9 mouse cellular contexts compared by ENCODE assay signal in the genomic region with DNA sequence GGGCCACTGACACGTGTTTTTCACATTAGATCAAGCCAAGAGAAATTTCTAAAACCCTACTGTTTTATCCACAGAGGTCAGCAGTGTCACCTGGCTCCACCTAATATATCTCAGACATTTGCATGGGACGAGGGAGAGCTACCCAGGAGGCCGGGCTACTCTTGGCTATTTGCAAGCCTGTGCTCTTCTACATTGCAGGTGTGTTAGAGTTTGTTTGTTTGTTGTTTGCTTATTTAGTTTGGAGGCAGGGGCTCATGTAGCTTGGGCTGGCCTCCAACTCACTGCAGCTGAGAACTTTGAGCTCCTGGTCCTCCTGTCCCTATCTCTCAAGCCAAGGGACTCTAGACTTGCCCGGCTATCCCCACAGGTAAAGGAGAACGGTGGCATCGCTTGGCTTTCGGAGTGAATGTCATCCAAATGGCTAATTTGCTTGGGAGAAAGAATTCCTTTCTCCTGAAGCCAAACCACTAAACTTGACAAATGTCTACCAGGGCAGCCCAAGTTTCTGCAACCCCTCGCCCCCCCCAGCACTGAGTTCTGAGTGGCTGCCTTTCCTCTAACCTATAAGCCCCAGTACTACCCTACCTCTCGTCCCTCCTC. TPM values are rescaled to one million over a fixed set of nuclear protein-coding genes. Genes with fewer than 3 reads are reported as not detected.
DNase-seq lines count a peak whose midpoint lies in the region; ATAC-seq and TF ChIP-seq lines count a peak whose summit lies in the region.
"Had no signal": no experiment of that assay in that cellular context is flagged by ENCODE, and none has a peak within 500 bp of the region (broad histone marks: within the 10 kb centered on the region; RNA-seq: fewer than 3 reads in every experiment).

No protein-coding gene starts in this region.

- TF ChIP-seq EP300 in liver, embryonic 14.5 days (IDR thresholded peaks at IDR 0.05; ENCODE audit: low read depth) = no peak

- no peak for TF ChIP-seq CTCF in liver, embryonic 14.5 days (IDR thresholded peaks at IDR 0.05; ENCODE audit: low read depth)

- peak overlapping the region; percentile 60 for H3K4me3 ChIP-seq in embryonic facial prominence, embryonic 10.5 days
- H3K4me3 ChIP-seq in liver, embryonic 14.5 days (ENCODE audit: insufficient read depth in 1 of 2, low read depth in 2 of 2, low read length in 2 of 2) = no peak overlapping the region

- H3K27me3 ChIP-seq in embryonic facial prominence, embryonic 10.5 days (replicated peaks; ENCODE audit: low read depth, poor library complexity, severe bottlenecking) = peaks cover 79% of the 10 kb centered on the region
- H3K27me3 ChIP-seq in liver, embryonic 14.5 days (ENCODE audit: control insufficient read depth, insufficient read depth, low read length) = peaks cover 20% of the 10 kb centered on the region

- DNase-seq in gastrocnemius, postnatal 10 days = peak; percentile 9
- no peak for DNase-seq in gastrocnemius, postnatal 14 days
- no peak for DNase-seq in embryonic facial prominence, embryonic 10.5 days (ENCODE audit: low spot score)
- DNase-seq in heart, postnatal 14 days = peak; percentile 8 to 15
- no peak for DNase-seq in liver, embryonic 14.5 days (ENCODE audit: low read depth in 3 of 3, low spot score in 3 of 3)
- DNase-seq in testis, postnatal 14 days (ENCODE audit: low spot score) = peak; percentile 2
- DNase-seq in frontal cortex, adult 2 months (ENCODE audit: extremely low spot score in 1 of 2, low spot score in 1 of 2) = no peak
- DNase-seq in adrenal gland, adult 2 months = no peak

- H3K4me1 ChIP-seq in embryonic facial prominence, embryonic 10.5 days = peaks cover 40% of the 10 kb centered on the region
- H3K4me1 ChIP-seq in liver, embryonic 14.5 days (replicated peaks; ENCODE audit: control insufficient read depth in 2 of 2, insufficient read depth in 2 of 2, low read length in 1 of 2) = peaks cover 1 to 5% of the 10 kb centered on the region in 2 experiments; a peak in 3 of 4 replicates

- H3K27ac ChIP-seq in embryonic facial prominence, embryonic 10.5 days (replicated peaks) = peak overlapping the region; percentile 76
- no peak overlapping the region for H3K27ac ChIP-seq in liver, embryonic 14.5 days

- H3K36me3 ChIP-seq in embryonic facial prominence, embryonic 10.5 days (replicated peaks) = peaks cover 18% of the 10 kb centered on the region
- no peaks in the 10 kb centered on the region for H3K36me3 ChIP-seq in liver, embryonic 14.5 days (replicated peaks; ENCODE audit: control insufficient read depth, insufficient read depth, low read depth)

- no peak for ATAC-seq in liver, embryonic 14.5 days (ENCODE audit: insufficient read depth)

- H3K4me2 ChIP-seq in liver, embryonic 14.5 days (ENCODE audit: low read depth) = peak overlapping the region; percentile 24; the same call in 1 of the 2 replicates

- 41% methylated on average over 9 of the region's 9 CpGs for WGBS in embryonic facial prominence, embryonic 10.5 days
- WGBS in liver, embryonic 14.5 days (ENCODE audit: insufficient replicate concordance) = 48% methylated on average over 9 of the region's 9 CpGs

- H3K9ac ChIP-seq in liver, embryonic 14.5 days (replicated peaks) = no peak overlapping the region

- intact Hi-C loops in gastrocnemius, postnatal 14 days (cut with DNase I; ENCODE audit: low total_unique reads) = no loop called here
- intact Hi-C loops in heart, postnatal 14 days (cut with DNase I) = loop anchor here (2.0 kb wide), 1 partner anchor 82 kb away; no protein-coding TSS in a partner anchor

- H3K9me3 ChIP-seq in embryonic facial prominence, embryonic 10.5 days = no peaks in the 10 kb centered on the region
- no peaks in the 10 kb centered on the region for H3K9me3 ChIP-seq in liver, embryonic 14.5 days (ENCODE audit: control insufficient read depth, low read length)

RNA-seq across cellular contexts. Expression of gene Adcy4, which starts 1.4 kb away (rescaled TPM):
- total RNA-seq in gastrocnemius, postnatal 10 days (2021) = 1 to 10 TPM; 5.9 to 9.4 TPM
- total RNA-seq in gastrocnemius, postnatal 14 days (2021) = 1 to 10 TPM; 7.1 to 8.6 TPM
- 10.7 and 11.4 TPM in 2 replicates for polyA plus RNA-seq in embryonic facial prominence, embryonic 10.5 days (2016; fragmentation: Nextera tagmentation; extraction: Ambion mirVana)
- total RNA-seq in heart, postnatal 14 days (2021) = 10 to 100 TPM; 19.8 to 21.1 TPM
- 0.88 and 1.0 TPM in 2 replicates for polyA plus RNA-seq in liver, embryonic 14.5 days (2012; rRNA removed)
- 0.66 and 1.2 TPM in 2 replicates for polyA plus RNA-seq in liver, embryonic 14.5 days (2014; fragmentation: Nextera tagmentation; extraction: Ambion mirVana)
- 4.0 and 4.3 TPM in 2 replicates for polyA plus RNA-seq in frontal cortex, adult 2 months (2012; rRNA removed)
- total RNA-seq in adrenal gland, adult 2 months (2021) = 10 to 100 TPM in 1 of 2 experiments, 1 to 10 TPM in 1; 9.8 to 12.5 TPM
- 17.1 and 21.0 TPM in 2 replicates for polyA plus RNA-seq in adrenal gland, adult 2 months (2012; rRNA removed)
- total RNA-seq: CH12.LX had no signal

RNA-seq across cellular contexts. Expression of gene Ripk3, which starts 6.2 kb away (rescaled TPM):
- 1 to 10 TPM; 3.9 to 4.2 TPM for total RNA-seq in gastrocnemius, postnatal 10 days (2021)
- 1 to 10 TPM; 2.4 to 2.6 TPM for total RNA-seq in gastrocnemius, postnatal 14 days (2021)
- 21.4 and 24.1 TPM in 2 replicates for polyA plus RNA-seq in embryonic facial prominence, embryonic 10.5 days (2016; fragmentation: Nextera tagmentation; extraction: Ambion mirVana)
- total RNA-seq in heart, postnatal 14 days (2021) = 1 to 10 TPM; 4.4 to 6.1 TPM
- polyA plus RNA-seq in liver, embryonic 14.5 days (2012; rRNA removed) = 13.1 and 15.1 TPM in 2 replicates
- 18.2 and 22.0 TPM in 2 replicates for polyA plus RNA-seq in liver, embryonic 14.5 days (2014; fragmentation: Nextera tagmentation; extraction: Ambion mirVana)
- polyA plus RNA-seq in frontal cortex, adult 2 months (2012; rRNA removed) = 0.67 and 0.68 TPM in 2 replicates
- total RNA-seq in adrenal gland, adult 2 months (2021) = 1 to 10 TPM; 3.3 to 3.7 TPM
- polyA plus RNA-seq in adrenal gland, adult 2 months (2012; rRNA removed) = 6.2 and 6.4 TPM in 2 replicates

RNA-seq across cellular contexts. Expression of gene Ltb4r1, which starts 16.7 kb away (rescaled TPM):
- under 1 TPM; 0.16 to 0.61 TPM for total RNA-seq in gastrocnemius, postnatal 10 days (2021)
- under 1 TPM; 0.22 to 0.39 TPM for total RNA-seq in gastrocnemius, postnatal 14 days (2021)
- 0.10 and 0.35 TPM in 2 replicates for polyA plus RNA-seq in embryonic facial prominence, embryonic 10.5 days (2016; fragmentation: Nextera tagmentation; extraction: Ambion mirVana)
- total RNA-seq in heart, postnatal 14 days (2021) = under 1 TPM; 0.37 to 0.60 TPM
- polyA plus RNA-seq in liver, embryonic 14.5 days (2012; rRNA removed) = 2.9 and 3.3 TPM in 2 replicates
- 1.7 and 2.7 TPM in 2 replicates for polyA plus RNA-seq in liver, embryonic 14.5 days (2014; fragmentation: Nextera tagmentation; extraction: Ambion mirVana)
- polyA plus RNA-seq in frontal cortex, adult 2 months (2012; rRNA removed) = 0.11 and 0.14 TPM in 2 replicates
- total RNA-seq in adrenal gland, adult 2 months (2021) = under 1 TPM in 1 of 2 experiments, not detected in 1; 0.76 TPM
- 1.4 and 1.7 TPM in 2 replicates for polyA plus RNA-seq in adrenal gland, adult 2 months (2012; rRNA removed)

RNA-seq across cellular contexts. Expression of gene Ltb4r2, which starts 21.2 kb away (rescaled TPM):
- under 1 TPM; 0.07 to 0.14 TPM for total RNA-seq in gastrocnemius, postnatal 10 days (2021)
- total RNA-seq in gastrocnemius, postnatal 14 days (2021) = under 1 TPM in 1 of 2 experiments, not detected in 1; 0.12 TPM
- 0.13 and 0.39 TPM in 2 replicates for polyA plus RNA-seq in embryonic facial prominence, embryonic 10.5 days (2016; fragmentation: Nextera tagmentation; extraction: Ambion mirVana)
- under 1 TPM; 0.12 to 0.17 TPM for total RNA-seq in heart, postnatal 14 days (2021)
- 0.65 and 0.67 TPM in 2 replicates for polyA plus RNA-seq in liver, embryonic 14.5 days (2012; rRNA removed)
- polyA plus RNA-seq in liver, embryonic 14.5 days (2014; fragmentation: Nextera tagmentation; extraction: Ambion mirVana) = 0.39 and 0.67 TPM in 2 replicates
- 0.18 and 0.19 TPM in 2 replicates for polyA plus RNA-seq in frontal cortex, adult 2 months (2012; rRNA removed)
- total RNA-seq in adrenal gland, adult 2 months (2021) = under 1 TPM in 1 of 2 experiments, not detected in 1; 0.14 TPM
- 0.39 TPM in 1 of 2 replicates, not detected in the other for polyA plus RNA-seq in adrenal gland, adult 2 months (2012; rRNA removed)

RNA-seq across cellular contexts. Expression of gene Cideb, which starts 24.2 kb away (rescaled TPM):
- not detected for total RNA-seq in gastrocnemius, postnatal 10 days (2021)
- total RNA-seq in gastrocnemius, postnatal 14 days (2021) = not detected
- polyA plus RNA-seq in embryonic facial prominence, embryonic 10.5 days (2016; fragmentation: Nextera tagmentation; extraction: Ambion mirVana) = 0.16 TPM in 1 of 2 replicates, not detected in the other
- 1 to 10 TPM in 1 of 2 experiments, under 1 TPM in 1; 1.00 to 1.0 TPM for total RNA-seq in heart, postnatal 14 days (2021)
- polyA plus RNA-seq in liver, embryonic 14.5 days (2012; rRNA removed) = 37.3 and 42.1 TPM in 2 replicates
- polyA plus RNA-seq in liver, embryonic 14.5 days (2014; fragmentation: Nextera tagmentation; extraction: Ambion mirVana) = 40.0 and 42.8 TPM in 2 replicates
- 15.6 and 18.7 TPM in 2 replicates for polyA plus RNA-seq in frontal cortex, adult 2 months (2012; rRNA removed)
- 1 to 10 TPM; 1.2 to 1.7 TPM for total RNA-seq in adrenal gland, adult 2 months (2021)
- 0.70 and 0.74 TPM in 2 replicates for polyA plus RNA-seq in adrenal gland, adult 2 months (2012; rRNA removed)

Comparison
In these comparisons a context has a peak if more than half of its experiments do, and no peak if none do; other contexts are left out.
1. DNase-seq: peak in gastrocnemius, postnatal 10 days (single experiment), heart, postnatal 14 days (2 of 2) and testis, postnatal 14 days (single experiment); none in gastrocnemius, postnatal 14 days (single experiment), embryonic facial prominence, embryonic 10.5 days (single experiment), liver, embryonic 14.5 days (0 of 3), frontal cortex, adult 2 months (0 of 2) and adrenal gland, adult 2 months (single experiment).